Mouse (Mus musculus): ENCODE results near the gene 2310030G06Rik. TPM values are rescaled to one million over a fixed set of nuclear protein-coding genes. Genes with fewer than 3 reads are reported as not detected.
A peak's percentile ranks its signal among the peaks of the same experiment; 100 is the strongest.

2310030G06Rik gene
- total RNA-seq, 4 experiments from 2014 or later = 2.9 to 5.9 (median 4.8) TPM

DNA sequence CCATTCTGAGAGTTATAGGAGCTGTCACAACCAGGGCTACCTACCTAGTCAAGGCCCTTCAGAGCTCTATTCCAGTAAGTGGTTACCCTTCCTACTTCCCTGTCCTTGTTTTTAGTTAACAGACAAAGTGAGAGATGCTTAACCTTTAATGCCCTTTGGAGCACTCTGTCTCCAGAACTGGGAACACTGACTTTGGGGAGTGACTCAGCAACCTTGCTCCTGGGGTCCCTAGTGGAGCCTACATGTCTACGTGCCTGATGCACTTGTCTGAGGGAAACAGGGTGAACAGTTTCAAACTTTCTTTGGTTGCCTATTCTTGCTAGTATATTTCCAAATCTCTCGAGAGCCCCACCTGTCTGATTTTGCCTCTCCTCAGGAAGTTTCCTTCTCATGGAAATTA lies 3.6 kb downstream of the 2310030G06Rik start:
- DNase-seq (ENCODE audit: low spot score in 2 of 2) = no peak

DNA sequence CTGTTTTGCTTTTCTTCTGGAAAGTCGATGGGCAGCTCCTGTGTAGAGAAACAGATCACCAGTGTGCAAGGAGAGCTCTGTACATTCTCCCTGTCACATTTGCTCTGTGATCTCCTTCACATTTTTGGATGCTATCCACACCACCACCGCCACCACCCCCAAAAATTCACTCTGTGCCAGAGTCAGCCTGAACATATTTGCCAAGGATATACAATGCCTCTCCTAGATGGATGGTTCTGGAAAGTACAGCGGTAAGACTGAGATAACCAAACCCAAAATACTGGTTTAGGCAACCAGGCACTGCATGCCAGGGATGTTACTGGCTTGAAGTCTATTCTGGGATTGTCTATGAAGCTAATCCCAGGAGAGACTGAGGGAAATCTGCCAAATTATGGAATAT lies 4.1 kb downstream of the 2310030G06Rik start:
- DNase-seq (ENCODE audit: low spot score in 2 of 2) = no peak

DNA sequence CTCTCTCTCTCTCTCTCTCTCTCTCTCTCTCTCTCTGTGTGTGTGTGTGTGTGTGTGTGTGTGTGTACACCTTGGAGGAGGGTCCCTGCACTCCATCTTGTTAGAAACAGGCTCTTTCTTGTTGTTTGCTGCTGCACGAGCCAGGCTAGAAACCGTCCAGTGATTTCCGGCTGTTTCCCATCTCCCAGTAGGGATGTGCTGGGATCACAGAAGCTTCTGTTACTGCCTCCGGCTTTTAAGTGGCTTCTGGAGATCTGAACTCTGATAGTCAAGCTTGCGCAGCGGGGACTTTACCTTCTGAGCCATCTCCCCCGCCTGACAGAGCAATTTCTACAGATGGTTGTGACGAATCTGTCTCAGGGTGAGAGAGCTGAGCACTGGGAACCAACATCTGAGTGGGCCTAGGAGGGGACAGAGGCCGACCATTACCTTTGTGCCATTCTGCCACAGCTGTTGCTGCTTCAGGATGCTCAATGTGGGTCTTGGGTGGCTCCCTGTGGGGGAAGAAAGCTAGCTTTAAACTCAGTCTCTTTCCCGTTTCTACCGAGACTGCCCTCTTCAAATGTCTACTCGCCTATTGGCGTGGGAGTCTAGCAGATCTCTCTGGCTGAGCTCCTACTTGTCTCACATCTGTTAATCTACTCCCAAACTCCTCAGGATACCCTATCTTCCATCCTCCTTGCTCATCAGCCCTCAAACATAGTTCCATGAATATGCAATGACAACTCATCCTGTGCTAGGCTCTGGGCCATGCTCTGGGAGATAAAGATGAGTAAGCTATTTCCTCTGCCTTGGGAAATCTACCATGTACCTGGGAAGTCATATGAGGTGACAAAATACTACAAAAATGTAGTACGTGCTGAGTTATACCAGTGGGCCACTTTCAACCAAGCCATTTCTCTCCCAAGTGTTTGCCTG lies 5.2 kb downstream of the 2310030G06Rik start:
- DNase-seq (ENCODE audit: low spot score in 2 of 2) = no peak

DNA sequence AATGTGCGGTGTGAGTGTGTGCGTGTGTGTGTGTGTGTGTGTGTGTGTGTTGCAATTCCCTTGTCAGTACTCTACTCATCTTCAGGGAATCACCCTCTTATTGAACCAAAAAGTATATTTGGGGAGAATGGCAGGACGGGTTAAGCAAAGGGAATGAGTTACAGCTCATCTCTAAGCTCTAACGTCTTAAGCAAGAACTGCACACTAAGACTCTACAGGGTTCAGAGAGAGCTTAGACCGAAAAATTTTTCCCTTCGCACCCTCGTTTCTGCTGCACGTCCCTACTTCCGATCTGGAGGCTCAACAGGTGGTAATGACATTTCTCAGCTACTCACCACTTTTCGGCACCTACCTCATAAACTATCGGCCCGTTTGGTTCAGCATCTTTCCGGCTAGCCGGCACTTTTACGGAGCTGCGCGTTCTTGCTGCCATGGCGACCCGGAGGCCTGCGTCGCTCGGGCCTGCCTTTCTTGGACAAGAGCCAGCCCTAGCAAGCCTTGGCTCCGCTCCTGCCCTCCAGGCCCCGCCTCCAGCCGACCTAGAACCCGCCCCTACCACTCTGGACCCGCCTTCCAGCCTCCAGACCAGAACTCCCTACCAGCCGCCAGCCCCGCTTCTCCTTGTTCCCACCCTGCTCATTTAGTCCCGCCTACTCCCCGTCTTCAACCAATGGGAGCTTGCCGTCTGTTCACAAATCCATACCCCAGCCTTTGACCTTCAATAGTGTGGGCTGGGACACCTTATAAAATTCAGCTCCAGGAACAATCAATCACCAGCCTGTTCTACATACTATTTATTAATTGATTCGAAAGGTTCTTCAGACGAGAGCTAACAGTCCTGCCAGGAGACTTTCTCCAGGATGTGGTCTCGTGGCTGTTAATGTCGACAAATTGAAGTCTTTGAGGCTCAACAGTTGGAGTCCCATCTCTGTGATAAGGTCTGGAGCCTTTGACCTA lies 7.1 kb downstream of the 2310030G06Rik start, which contains the start of gene Dixdc1:
TSS of gene Dixdc1 (minus strand) at position 604 of the 957 bp plus-strand sequence.
- DNase-seq (ENCODE audit: low spot score in 2 of 2) = peak; percentile 93

GRCm38 (mm10) chr9:50734989-50735388 lies 11.3 kb downstream of the 2310030G06Rik start:
- DNase-seq (ENCODE audit: low spot score in 2 of 2) = peak in 1 of 2 experiments; percentile 31

- DNase-seq (ENCODE audit: low spot score in 2 of 2) = no peak
These were observed 13.8 kb downstream of the 2310030G06Rik start for GRCm38 (mm10) chr9:50732560-50732959.

DNA sequence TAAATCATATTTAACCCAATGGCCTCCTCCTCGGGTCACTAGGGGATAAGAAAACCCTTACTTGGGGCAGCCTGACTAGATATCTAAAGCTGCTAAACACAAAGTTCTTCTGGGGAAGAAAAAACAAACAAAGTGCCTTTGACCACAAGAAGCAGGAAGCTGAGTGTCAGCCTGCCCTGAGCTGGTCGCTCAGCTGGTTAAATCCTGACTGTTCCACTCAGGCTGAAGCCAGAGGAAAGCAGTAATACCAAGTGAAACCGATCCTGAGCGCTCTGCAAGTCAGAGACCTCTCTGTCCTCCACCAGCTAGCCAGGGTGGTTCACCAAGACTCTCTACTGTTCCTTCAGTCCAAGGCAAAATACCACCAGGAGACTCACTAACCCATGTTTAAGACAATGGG lies 16.7 kb downstream of the 2310030G06Rik start:
- no peak for DNase-seq (ENCODE audit: low spot score in 2 of 2)

DNA sequence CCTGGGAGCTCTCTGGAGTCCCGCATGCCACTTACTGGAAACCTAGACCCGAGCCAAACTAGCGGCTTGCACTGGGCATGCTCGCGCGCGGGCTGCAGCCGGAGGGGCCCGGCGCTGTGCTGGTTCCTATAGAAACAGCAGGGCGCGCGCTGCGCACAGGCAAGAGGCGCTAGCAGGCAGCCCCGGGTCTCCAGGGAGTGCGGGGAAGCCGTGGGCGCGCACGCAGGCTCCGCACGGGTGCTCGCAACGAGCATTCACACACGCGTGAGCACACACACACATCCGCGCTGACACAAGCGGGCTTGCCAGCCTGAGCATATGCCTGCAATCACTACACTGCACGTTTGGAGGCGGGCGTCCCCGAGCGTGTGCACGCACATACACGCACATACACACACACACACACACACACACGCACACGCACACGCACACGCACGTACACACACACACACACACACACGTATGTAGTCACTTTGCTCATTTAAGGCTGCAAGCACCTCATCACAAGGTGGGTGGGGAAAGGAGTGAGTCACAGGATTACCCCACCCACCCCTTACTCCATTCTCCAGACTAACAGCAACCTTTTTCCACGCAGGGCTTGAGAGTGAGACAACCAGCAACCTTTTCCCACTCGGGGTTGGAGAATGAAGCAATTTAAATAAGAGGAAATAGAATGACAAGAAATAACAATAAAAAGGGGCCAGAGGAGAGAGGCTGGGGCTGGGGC lies 18.2 kb downstream of the 2310030G06Rik start:
- DNase-seq (ENCODE audit: low spot score in 2 of 2) = peak; percentile 19 to 44

- no peak for DNase-seq (ENCODE audit: low spot score in 2 of 2)
These were observed 19.0 kb downstream of the 2310030G06Rik start for GRCm38 (mm10) chr9:50727171-50727924.

- DNase-seq (ENCODE audit: low spot score in 2 of 2) = no peak
These were observed 20.3 kb downstream of the 2310030G06Rik start for GRCm38 (mm10) chr9:50725921-50726590.

DNA sequence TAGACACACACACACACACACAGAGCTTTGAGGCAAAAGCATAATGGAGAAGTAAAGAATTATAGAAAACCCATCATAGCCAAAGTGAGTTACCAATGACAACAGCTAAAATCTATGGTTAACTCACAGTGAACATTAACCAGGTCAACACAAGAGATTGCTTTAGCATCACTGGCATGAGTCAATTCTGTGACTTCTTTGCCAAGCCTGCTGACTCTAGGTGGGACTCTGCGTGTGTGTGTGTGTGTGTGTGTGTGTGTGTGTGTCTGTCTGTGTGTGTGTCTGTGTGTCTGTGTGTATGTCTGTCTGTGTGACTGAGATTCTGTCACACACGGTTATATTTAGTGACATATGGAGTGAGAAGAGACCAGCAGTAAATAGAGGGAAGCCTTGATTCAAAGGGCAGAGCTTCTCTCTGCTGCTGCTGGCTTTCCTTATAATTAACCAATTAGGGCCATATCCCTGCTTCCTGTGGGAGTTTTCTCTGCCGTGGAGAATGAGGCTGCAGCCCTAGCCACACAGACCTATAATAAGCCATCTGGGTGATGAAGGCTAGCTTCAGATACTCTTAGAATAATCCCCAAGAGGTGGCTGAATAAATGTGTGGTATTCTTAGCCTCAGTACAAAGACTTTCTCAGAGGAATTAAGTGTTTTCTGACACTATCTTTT lies 21.5 kb downstream of the 2310030G06Rik start:
- DNase-seq (ENCODE audit: low spot score in 2 of 2) = no peak

- no peak for DNase-seq (ENCODE audit: low spot score in 2 of 2)
These were observed 22.2 kb downstream of the 2310030G06Rik start for GRCm38 (mm10) chr9:50724147-50724546.

GRCm38 (mm10) chr9:50723406-50723805 lies 22.9 kb downstream of the 2310030G06Rik start:
- peak; percentile 28 to 36 for DNase-seq (ENCODE audit: low spot score in 2 of 2)

GRCm38 (mm10) chr9:50722451-50722911 lies 23.9 kb downstream of the 2310030G06Rik start:
- no peak for DNase-seq (ENCODE audit: low spot score in 2 of 2)

- DNase-seq (ENCODE audit: low spot score in 2 of 2) = no peak
These were observed 25.3 kb downstream of the 2310030G06Rik start for GRCm38 (mm10) chr9:50721061-50721460.

DNA sequence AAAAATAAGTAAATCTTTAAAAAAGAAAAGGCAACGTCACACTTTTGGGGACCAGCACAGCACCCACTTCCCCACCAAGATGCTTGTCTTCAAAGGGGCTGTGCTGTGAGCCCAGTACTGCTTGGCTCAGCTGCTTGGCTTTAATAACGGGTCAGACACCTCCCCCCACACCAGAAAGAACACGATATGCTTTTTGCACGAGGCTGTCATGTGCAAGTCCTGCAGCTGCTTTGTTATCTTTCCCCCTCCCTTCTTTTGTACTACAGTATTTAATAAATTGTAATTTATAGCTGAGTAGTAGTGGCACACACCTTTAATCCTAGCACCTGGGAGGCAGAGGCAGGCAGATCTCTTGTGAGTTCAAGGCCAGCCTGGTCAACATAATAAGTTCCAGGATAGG lies 27.5 kb downstream of the 2310030G06Rik start:
- no peak for DNase-seq (ENCODE audit: low spot score in 2 of 2)

GRCm38 (mm10) chr9:50714188-50714587 lies 32.1 kb downstream of the 2310030G06Rik start:
- no peak for DNase-seq (ENCODE audit: low spot score in 2 of 2)

DNA sequence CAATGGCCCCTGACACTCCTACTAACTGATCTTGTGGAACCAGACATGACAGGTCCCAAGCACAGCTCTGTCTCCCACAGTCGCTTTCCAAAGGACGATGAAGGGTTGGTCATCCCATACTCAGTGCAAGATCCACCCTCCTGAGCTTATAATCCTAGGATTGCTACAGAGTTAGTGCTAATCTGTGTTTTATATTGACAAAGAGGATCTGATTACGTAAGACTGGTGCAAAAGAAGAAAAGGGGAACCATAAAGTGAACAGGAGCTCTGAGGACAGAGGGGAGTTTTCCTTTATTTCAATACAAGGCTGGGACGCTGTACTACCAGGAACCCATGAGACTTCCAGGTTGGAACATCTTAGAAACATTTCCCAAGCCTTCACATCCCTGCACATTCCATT lies 35.0 kb downstream of the 2310030G06Rik start:
- DNase-seq (ENCODE audit: low spot score in 2 of 2) = no peak

DNA sequence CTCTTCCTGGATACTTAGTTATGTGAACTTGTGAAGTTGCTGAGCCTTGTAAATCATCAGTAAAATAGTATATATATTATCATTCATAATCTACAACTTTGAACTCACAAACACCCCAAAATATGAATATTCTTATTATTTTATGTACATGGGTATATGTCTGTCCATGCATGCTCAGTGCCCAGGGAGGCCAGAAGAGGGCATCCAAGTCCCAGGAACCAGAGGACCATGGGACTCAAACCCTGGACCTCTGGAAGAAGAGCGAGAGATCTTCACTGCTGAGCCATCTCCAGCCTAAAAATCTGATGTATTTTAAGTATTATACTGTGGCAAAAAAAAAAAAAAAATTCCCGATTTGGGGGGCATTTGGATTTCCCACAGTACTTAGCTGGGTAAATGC lies 37.2 kb downstream of the 2310030G06Rik start:
- DNase-seq (ENCODE audit: low spot score in 2 of 2) = no peak

Measured in gastrocnemius, adult 8-10 months (tissue).